Mouse (Mus musculus) intestine, embryonic 15.5 days (tissue): ENCODE data around the gene C2cd5. TPM values are rescaled to one million over a fixed set of nuclear protein-coding genes. Genes with fewer than 3 reads are reported as not detected.
"Not testable (repeated sequence)": the region's sequence is repeated elsewhere in the genome, so short reads cannot be mapped to it uniquely, and the experiment has no call there.

Experiments used
- ATAC-seq: fragments of 200-750 bp; cut with Nextera tagmentation; 2 replicates; pipeline ENCODE4 v1.8.0; 2017; ENCODE audit warnings: moderate TSS enrichment, moderate library complexity
- H3K27ac ChIP-seq: fragments of 300-500 bp; sonication (generic); 2 replicates; pipeline ENCODE4 v1.5.1; 2015; ENCODE audit warnings: mild to moderate bottlenecking, inconsistent platforms
- H3K27me3 ChIP-seq: fragments of 300-500 bp; sonication (generic); replicated peaks from 2 replicates; pipeline ENCODE4 v1.6.1; 2015; ENCODE audit warnings: inconsistent platforms
- H3K36me3 ChIP-seq: fragments of 300-500 bp; sonication (generic); 2 replicates; pipeline ENCODE4 v1.6.1; 2015; ENCODE audit warnings: inconsistent platforms
- H3K4me1 ChIP-seq: fragments of 300-500 bp; sonication (generic); replicated peaks from 2 replicates; pipeline ENCODE4 v1.6.1; 2015; ENCODE audit warnings: inconsistent platforms
- H3K4me2 ChIP-seq: fragments of 300-500 bp; sonication (generic); replicated peaks from 2 replicates; pipeline ENCODE4 v1.6.1; 2015; ENCODE audit warnings: mild to moderate bottlenecking, inconsistent platforms
- H3K4me3 ChIP-seq: fragments of 300-500 bp; sonication (generic); replicated peaks from 2 replicates; pipeline ENCODE4 v1.5.1; 2015; ENCODE audit warnings: inconsistent platforms
- H3K9ac ChIP-seq: fragments of 300-500 bp; sonication (generic); 2 replicates; pipeline ENCODE4 v1.6.1; 2015; ENCODE audit warnings: inconsistent platforms
- H3K9me3 ChIP-seq: fragments of 300-500 bp; sonication (generic); 2 replicates; pipeline ENCODE4 v1.6.1; 2016; ENCODE audit warnings: inconsistent platforms
- WGBS: fragments of 180-500 bp; shearing (Covaris S2); methylation state at CpG from one replicate; pipeline ENCODE4 v1.1.7; 2015; 5-methylcytosine and 5-hydroxymethylcytosine counted together
- polyA plus RNA-seq: library from polyadenylated mRNA; unstranded; fragments of >200 nt; fragmentation: Nextera tagmentation; extraction: Ambion mirVana; gene quantifications from 2 replicates; pipeline ENCODE4 v1.2.1, GENCODE M21; 2015

C2cd5 gene
- 19.8 and 22.0 TPM in 2 replicates for polyA plus RNA-seq

DNA sequence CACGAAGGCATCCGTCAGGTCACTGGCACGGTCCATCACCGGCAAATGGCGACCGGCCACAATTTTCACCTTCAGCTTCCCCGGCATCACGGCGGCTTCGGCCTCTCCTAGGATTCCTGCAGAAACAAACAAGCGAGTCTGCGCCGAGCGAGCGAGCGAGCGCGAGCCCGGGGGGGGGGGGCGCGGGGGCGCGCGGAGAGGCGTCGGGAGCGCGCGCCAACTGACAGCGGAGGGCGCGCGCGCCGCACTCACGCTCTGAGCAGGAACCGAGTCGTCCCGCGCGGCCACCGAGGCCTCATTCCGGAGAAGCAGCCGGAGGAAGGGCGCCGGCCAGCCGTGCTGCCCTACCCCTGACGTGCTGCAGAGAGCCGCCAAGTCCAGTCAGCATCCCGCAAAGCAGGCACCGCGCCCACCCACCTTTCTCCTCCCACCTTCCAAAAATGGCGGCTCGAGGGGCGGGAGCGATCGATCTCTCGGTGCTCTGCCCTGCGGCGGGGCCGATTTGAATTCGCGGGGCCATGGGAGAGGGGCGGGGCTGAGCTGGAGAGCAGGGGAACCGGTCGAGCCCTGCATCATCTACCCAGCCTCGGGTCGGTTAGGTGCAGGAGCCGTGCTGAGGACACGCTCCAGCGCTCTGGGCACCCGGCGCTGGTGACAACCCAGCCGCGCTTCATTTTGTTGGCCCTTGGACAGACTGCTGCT is at the start of gene C2cd5:
TSS of gene C2cd5 (minus strand) at position 461 of the 702 bp plus-strand sequence.
- peak within 1 kb of the TSS; percentile 73 for H3K4me2 ChIP-seq
- peak within 1 kb of the TSS; percentile 84 for H3K4me3 ChIP-seq
- no peaks in the 10 kb centered on the region for H3K36me3 ChIP-seq
- H3K9me3 ChIP-seq = no peaks in the 10 kb centered on the region
- peak; percentile 98 for ATAC-seq
- peak within 1 kb of the TSS; percentile 91 for H3K27ac ChIP-seq
- H3K27me3 ChIP-seq = no peaks in the 10 kb centered on the region
- peak within 1 kb of the TSS; percentile 76 for H3K9ac ChIP-seq
- H3K4me1 ChIP-seq = no peaks in the 10 kb centered on the region; the same call in 1 of the 2 replicates
- under 1% methylated on average over 75 of the region's 75 CpGs for WGBS

DNA sequence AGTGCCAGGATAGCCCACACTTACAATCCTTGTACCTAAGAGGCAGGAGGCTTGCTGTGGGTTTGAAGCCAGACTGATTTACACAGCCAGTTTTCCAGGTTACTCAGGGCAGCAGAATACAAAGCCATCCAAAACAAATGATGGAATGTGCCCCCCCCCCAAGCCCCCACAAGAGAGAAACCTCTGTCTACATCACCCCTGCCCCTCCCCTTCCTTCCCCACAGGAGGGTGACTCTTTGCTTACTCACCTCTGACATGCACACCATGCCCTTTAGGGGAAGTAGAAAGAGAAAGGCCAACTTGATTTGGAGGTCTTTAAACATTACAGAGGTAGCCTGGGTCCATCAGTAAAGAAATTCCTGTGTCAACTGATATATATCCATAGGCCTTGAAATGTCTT is 48.9 kb upstream of the C2cd5 start:
- no peak for ATAC-seq
- Histone ChIP-seq H3K36me3 (no peaks in the 10 kb centered on the region), H3K4me1 (peaks cover 3% of the 10 kb centered on the region; the same call in 1 of the 2 replicates), H3K9me3 (no peaks in the 10 kb centered on the region), H3K4me3 (no peak overlapping the region), H3K9ac (no peak overlapping the region), H3K4me2 (no peak overlapping the region), H3K27me3 (no peaks in the 10 kb centered on the region), H3K27ac (no peak overlapping the region)

DNA sequence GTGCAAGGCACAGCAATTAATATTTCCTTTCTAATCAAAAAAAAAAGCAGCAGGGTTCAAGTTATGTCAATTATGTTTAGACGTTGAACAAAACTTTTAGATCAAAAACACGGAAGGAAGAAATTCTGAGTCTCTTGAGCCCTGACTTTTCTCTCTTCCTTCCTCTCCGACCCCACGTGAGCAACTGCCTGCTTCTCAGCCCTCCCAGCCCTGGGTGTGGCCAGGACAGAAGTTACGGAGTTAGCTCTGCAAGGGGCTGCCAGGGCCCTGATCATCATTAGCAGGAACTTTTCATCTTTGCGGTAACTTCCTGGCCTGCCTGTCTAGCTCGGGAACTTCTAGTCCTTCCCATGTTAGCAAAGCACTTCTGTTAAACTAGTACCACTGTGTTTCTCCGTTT is 46.8 kb upstream of the C2cd5 start:
- no peak overlapping the region for H3K4me3 ChIP-seq
- H3K4me1 ChIP-seq = 0 out of 2 replicates have a peak, but pooled peaks cover 3% of the 10 kb centered on the region
- no peaks in the 10 kb centered on the region for H3K36me3 ChIP-seq
- no peak overlapping the region for H3K4me2 ChIP-seq
- no peak for ATAC-seq
- no peaks in the 10 kb centered on the region for H3K27me3 ChIP-seq
- H3K9ac ChIP-seq = no peak overlapping the region
- H3K9me3 ChIP-seq = no peaks in the 10 kb centered on the region
- WGBS = 51% methylated on average over 8 of the region's 8 CpGs
- no peak overlapping the region for H3K27ac ChIP-seq

DNA sequence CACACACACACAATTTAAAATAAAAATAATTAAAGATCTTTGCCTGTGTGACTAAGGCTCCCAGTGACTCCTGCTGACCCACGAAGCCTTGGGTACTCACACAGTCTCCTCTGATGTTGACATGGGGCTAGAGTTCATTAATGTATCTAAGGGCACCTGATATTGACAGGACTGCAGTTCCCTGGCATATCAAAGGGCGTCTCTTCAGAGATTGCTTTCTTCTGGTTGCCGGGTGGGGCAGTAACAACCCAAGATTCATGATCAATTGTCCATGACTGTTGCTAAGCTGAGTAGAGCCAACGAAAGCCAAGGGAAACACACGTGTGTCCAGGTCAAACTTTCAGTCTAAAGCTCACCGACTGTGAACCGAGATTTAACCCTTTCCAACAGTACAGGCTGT is 45.1 kb upstream of the C2cd5 start:
- H3K27ac ChIP-seq = no peak overlapping the region
- 50% methylated on average over 7 of the region's 7 CpGs for WGBS

DNA sequence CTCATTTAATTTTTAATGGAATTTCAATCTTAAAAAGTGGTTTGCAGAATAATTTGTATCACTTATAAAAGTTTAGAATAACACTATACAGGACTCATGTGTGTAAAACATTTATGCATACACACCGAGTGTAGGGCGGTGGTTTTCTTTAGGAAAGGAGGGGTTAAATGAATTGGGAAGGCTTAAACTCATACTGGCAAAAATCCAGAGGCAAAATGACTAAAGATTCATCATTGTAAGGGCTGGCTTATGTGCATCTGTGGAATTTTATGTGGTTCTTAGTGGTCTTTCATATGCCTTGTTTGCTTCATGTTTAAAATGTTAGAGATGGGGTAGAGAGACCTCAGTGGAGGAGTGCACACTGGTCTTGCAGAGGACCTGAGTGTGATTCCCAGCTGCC is 44.6 kb upstream of the C2cd5 start:
- H3K4me1 ChIP-seq = 0 out of 2 replicates have a peak, but pooled peaks cover 3% of the 10 kb centered on the region
- H3K9me3 ChIP-seq = no peaks in the 10 kb centered on the region
- no peak overlapping the region for H3K4me2 ChIP-seq
- H3K27me3 ChIP-seq = no peaks in the 10 kb centered on the region
- ATAC-seq = no peak
- no peak overlapping the region for H3K9ac ChIP-seq
- H3K27ac ChIP-seq = no peak overlapping the region
- no peaks in the 10 kb centered on the region for H3K36me3 ChIP-seq
- H3K4me3 ChIP-seq = no peak overlapping the region
- WGBS = 52% methylated on average over 2 of the region's 2 CpGs

More for the DNA sequence above, 45.1 kb upstream of the C2cd5 start:
- Histone ChIP-seq H3K4me1 (0 out of 2 replicates have a peak, but pooled peaks cover 3% of the 10 kb centered on the region), H3K27me3 (no peaks in the 10 kb centered on the region), H3K4me2 (no peak overlapping the region), H3K4me3 (no peak overlapping the region), H3K9ac (no peak overlapping the region), H3K36me3 (no peaks in the 10 kb centered on the region), H3K9me3 (no peaks in the 10 kb centered on the region)
- ATAC-seq = peak; percentile 72

DNA sequence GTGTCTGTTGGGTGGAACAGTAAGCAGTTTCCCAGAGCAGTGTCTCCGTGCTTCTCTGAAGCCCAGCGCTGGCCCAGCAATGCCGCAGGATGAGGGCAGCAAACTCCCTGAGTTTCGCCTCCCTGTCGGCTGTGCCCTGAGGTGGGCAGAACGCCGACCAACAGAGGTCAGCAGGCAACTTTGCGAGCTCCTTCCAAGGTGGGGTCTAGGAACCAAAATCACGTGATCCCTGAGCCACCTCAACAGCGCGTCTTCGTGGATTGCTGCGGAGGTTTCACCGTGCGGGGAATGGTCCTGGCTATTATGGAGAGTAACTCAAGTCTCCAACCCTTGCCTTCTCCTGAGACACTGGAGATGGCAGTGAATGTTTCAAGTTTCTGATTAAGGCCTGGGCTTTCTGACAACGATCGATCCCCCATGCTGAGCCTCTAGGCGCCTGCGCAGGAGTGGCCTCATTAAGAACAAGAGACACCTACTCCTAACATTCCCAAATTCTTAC is 43.9 kb upstream of the C2cd5 start:
- ATAC-seq = no peak
- Histone ChIP-seq H3K4me3 (peak overlapping the region; percentile 19), H3K27ac (no peak overlapping the region), H3K36me3 (no peaks in the 10 kb centered on the region), H3K4me1 (0 out of 2 replicates have a peak, but pooled peaks cover 3% of the 10 kb centered on the region), H3K4me2 (peak overlapping the region; percentile 55), H3K9me3 (no peaks in the 10 kb centered on the region), H3K9ac (no peak overlapping the region), H3K27me3 (no peaks in the 10 kb centered on the region)
- 22% methylated on average over 19 of the region's 19 CpGs for WGBS

DNA sequence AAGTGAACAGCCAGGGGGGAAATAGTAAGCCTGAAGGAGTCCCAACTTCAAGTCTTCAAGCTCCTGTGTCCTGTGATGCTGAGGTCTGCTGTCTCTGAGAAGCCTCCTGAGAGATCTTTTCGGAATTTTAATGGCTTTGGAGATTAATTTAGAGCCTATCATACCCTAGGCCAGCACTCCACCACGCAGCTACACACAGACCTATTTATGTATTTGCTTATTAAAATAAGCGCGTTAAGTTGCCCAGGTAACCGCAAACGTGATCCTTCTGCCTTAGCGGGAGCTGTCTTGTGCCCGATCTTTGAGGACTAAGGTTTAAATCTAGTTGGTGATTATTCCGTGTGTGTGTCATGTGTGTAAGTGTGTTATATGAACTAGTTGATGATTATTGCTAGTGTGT is 43.4 kb upstream of the C2cd5 start:
- H3K27me3 ChIP-seq = no peaks in the 10 kb centered on the region
- 0 out of 2 replicates have a peak overlapping the region, but pooled peaks have one; percentile 55 for H3K4me2 ChIP-seq
- no peaks in the 10 kb centered on the region for H3K9me3 ChIP-seq
- H3K36me3 ChIP-seq = no peaks in the 10 kb centered on the region
- 77% methylated on average over 9 of the region's 9 CpGs for WGBS
- no peak overlapping the region for H3K27ac ChIP-seq
- no peak overlapping the region for H3K4me3 ChIP-seq
- no peak overlapping the region for H3K9ac ChIP-seq
- no peak for ATAC-seq
- 0 out of 2 replicates have a peak, but pooled peaks cover 3% of the 10 kb centered on the region for H3K4me1 ChIP-seq

DNA sequence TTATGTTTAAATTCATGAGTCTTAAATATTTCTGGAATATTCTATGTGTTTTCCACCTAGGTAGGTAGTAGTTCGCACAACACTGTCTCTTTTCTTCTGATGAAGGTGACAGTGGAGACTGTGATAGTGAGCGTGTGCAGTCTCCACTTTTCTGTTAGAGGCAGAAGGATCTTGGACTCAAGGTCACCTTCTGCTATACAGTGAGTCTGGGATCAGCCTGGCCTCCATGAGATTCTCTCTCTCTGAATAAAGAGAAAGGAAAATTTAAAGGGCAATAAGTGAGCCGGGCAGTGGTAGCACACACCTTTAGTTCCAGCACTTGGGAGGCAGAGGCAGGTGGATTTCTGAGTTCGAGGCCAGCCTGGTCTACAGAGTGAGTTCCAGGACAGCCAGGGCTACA is 42.9 kb upstream of the C2cd5 start:
- no peak overlapping the region for H3K27ac ChIP-seq
- no peak overlapping the region for H3K9ac ChIP-seq
- 0 out of 2 replicates have a peak, but pooled peaks cover 3% of the 10 kb centered on the region for H3K4me1 ChIP-seq
- no peaks in the 10 kb centered on the region for H3K36me3 ChIP-seq
- ATAC-seq = no peak
- H3K4me3 ChIP-seq = no peak overlapping the region
- WGBS = 85% methylated on average over 4 of the region's 4 CpGs
- H3K9me3 ChIP-seq = no peaks in the 10 kb centered on the region
- no peak overlapping the region for H3K4me2 ChIP-seq
- no peaks in the 10 kb centered on the region for H3K27me3 ChIP-seq

DNA sequence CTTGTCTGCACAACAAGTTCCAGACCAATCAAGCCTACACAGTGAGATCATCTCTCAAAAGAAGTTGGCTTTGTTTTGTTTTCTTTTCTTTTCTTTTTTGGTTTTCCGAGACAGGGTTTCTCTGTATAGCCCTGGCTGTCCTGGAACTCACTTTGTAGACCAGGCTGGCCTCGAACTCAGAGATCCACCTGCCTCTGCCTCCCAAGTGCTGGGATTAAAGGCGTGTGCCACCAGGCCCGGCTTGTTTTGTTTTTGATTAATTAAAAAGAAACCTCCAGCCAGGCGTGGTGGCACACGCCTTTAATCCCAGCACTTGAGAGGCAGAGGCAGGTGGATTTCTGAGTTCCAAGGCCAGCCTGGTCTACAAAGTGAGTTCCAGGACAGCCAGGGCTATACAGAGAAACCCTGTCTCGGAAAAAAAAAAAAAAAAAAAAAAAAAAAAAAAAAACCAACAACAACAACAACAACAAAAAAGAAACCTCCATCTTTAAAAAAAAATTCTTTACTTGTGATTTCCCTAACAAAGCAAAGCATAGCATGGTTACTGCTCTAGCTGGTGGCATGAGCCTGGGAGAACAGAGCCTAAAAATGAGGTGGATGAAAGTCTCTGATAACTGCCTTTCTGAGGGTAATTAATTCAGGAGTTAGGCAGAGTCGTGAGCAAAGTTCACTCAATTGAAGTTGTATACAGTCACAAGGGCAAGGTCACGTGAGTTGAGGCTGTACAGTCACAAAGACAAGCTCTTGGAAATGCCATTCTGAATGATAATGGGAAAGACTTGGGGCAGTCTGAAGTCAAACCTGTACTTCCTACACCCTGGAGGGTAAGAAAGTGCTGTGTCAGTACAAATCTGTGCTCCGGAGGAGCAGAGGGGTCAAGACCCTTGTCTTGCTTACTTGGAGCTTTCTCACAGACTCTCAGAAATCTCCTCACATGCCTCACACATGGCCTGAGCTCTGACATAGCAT is 42.0 kb upstream of the C2cd5 start:
- not testable (repeated sequence) for H3K4me2 ChIP-seq, H3K27ac ChIP-seq, H3K9me3 ChIP-seq, H3K4me1 ChIP-seq, H3K9ac ChIP-seq, H3K27me3 ChIP-seq, H3K36me3 ChIP-seq, H3K4me3 ChIP-seq
- WGBS = 71% methylated on average over 10 of the region's 10 CpGs
- ATAC-seq = peak; percentile 78

DNA sequence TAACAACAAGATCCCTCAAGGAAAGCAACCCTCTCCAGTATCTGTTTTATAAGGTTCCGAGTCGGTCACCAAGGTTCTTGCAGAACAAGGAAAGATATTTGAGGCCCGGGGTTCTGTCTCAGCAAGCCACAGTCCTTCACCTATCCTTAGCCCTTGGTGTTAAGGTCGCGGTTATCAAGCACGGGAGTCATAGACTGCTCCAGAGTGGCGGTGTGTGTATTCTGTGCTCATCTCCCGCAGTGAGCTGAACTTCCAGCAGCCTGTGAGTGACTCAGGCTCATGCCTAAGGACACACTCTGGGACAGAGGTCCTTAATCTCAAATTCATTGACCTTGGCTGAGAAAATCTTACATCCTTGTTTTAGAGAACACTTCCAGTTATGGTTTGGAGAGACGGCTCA is 40.9 kb upstream of the C2cd5 start:
- Histone ChIP-seq H3K9me3 (no peaks in the 10 kb centered on the region), H3K27ac (no peak overlapping the region), H3K4me2 (no peak overlapping the region), H3K27me3 (no peaks in the 10 kb centered on the region), H3K4me3 (no peak overlapping the region), H3K9ac (no peak overlapping the region), H3K4me1 (0 out of 2 replicates have a peak, but pooled peaks cover 3% of the 10 kb centered on the region), H3K36me3 (no peaks in the 10 kb centered on the region)
- WGBS = 88% methylated on average over 9 of the region's 9 CpGs
- ATAC-seq = no peak

DNA sequence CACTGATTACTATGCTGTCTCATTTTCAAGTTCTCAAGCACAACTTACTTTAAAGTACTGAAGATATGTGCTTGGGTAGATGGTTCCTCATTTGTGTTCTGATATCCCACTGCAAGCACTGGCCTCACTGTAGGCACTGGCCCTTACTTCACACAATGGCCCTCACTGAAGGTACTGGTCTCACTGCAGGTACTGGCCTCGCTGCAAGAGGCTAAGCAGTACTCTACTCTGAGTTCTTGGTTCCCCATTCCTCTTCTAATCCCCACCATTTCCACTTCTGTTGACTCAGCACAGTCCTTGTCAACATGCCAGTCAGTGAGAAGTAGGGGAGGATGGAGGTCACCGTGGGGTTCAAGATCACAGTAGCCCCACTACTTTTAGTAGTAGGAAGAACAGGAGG is 39.5 kb upstream of the C2cd5 start:
- WGBS = 73% methylated on average over 2 of the region's 2 CpGs

DNA sequence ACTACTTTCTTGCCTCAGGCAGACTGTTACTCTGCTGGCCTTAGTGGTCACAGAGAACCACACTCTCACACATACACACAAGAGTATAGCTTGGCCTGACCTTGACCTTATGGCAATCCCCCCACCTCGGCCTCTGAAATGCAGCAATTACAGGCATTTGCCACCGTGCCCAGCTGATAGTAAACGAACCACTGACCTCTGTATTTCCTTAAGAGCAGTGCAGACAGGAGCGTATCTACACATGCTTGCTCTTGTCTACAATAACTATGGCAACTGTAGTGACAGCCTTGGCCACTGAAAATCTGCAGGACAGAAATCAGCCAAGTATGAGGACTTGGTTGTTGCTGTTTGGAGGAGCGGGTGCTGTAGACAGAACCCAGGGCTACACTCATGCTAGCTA is 37.4 kb upstream of the C2cd5 start:
- no peak for ATAC-seq
- Histone ChIP-seq H3K4me3 (no peak overlapping the region), H3K9ac (no peak overlapping the region), H3K4me2 (no peak overlapping the region), H3K27ac (no peak overlapping the region), H3K9me3 (no peaks in the 10 kb centered on the region), H3K27me3 (no peaks in the 10 kb centered on the region), H3K4me1 (no peaks in the 10 kb centered on the region), H3K36me3 (no peaks in the 10 kb centered on the region)
- 41% methylated on average over 5 of the region's 5 CpGs for WGBS

More for the DNA sequence above, 39.5 kb upstream of the C2cd5 start:
- no peaks in the 10 kb centered on the region for H3K9me3 ChIP-seq
- H3K4me2 ChIP-seq = no peak overlapping the region
- no peak overlapping the region for H3K27ac ChIP-seq
- no peak for ATAC-seq
- no peaks in the 10 kb centered on the region for H3K36me3 ChIP-seq
- no peak overlapping the region for H3K9ac ChIP-seq
- no peak overlapping the region for H3K4me3 ChIP-seq
- no peaks in the 10 kb centered on the region for H3K27me3 ChIP-seq
- no peaks in the 10 kb centered on the region for H3K4me1 ChIP-seq
